Mouse (Mus musculus) lung, embryonic 14.5 days (tissue): Measurements from ENCODE around the gene Gfod1. TPM values are rescaled to one million over a fixed set of nuclear protein-coding genes. Genes with fewer than 3 reads are reported as not detected.

Source experiments
- ATAC-seq: fragments of 200-750 bp; cut with Nextera tagmentation; 2 replicates; pipeline ENCODE4 v1.8.0; 2017; ENCODE audit warnings: mild to moderate bottlenecking, moderate TSS enrichment, moderate library complexity; ENCODE audit not compliant: insufficient read depth
- DNase-seq: peaks from one replicate; pipeline ENCODE4 v3.0.0-alpha.2; 2015
- H3K27ac ChIP-seq: fragments of 300-500 bp; sonication (generic); 2 replicates; pipeline ENCODE4 v1.5.1; 2014; ENCODE audit warnings: low read depth, mild to moderate bottlenecking, moderate library complexity
- H3K27me3 ChIP-seq: fragments of 300-500 bp; sonication (generic); 2 replicates; pipeline ENCODE4 v1.6.1; 2014; ENCODE audit warnings: low read length, control low read depth; ENCODE audit not compliant: insufficient read depth
- H3K36me3 ChIP-seq: fragments of 300-500 bp; sonication (generic); 2 replicates; pipeline ENCODE4 v1.6.1; 2014; ENCODE audit warnings: control low read depth; ENCODE audit not compliant: insufficient read depth
- H3K4me1 ChIP-seq: fragments of 300-500 bp; sonication (generic); 2 replicates; pipeline ENCODE4 v1.6.1; 2014; ENCODE audit warnings: antibody characterized with exemption, control low read depth; ENCODE audit not compliant: insufficient read depth
- H3K4me2 ChIP-seq: fragments of 300-500 bp; sonication (generic); 2 replicates; pipeline ENCODE4 v1.6.1; 2014; ENCODE audit warnings: mild to moderate bottlenecking
- H3K4me3 ChIP-seq: fragments of 300-500 bp; sonication (generic); 2 replicates; pipeline ENCODE4 v1.5.1; 2014; ENCODE audit warnings: low read depth, low read length
- H3K9ac ChIP-seq: fragments of 300-500 bp; sonication (generic); 2 replicates; pipeline ENCODE4 v1.6.1; 2014
- H3K9me3 ChIP-seq: fragments of 300-500 bp; sonication (generic); 2 replicates; pipeline ENCODE4 v1.6.1; 2016; ENCODE audit warnings: low read depth, low read length, control low read depth
- CTCF ChIP-seq: IDR thresholded peaks from 2 replicates; pipeline ENCODE4 v1.5.1; 2016; ENCODE audit warnings: antibody characterized with exemption, low read depth
- WGBS: fragments of 180-500 bp; shearing (Covaris S2); extraction: QIAGEN DNeasy Blood & Tissue Kit; methylation state at CpG from one replicate; pipeline ENCODE4 v1.1.7; 2014; 5-methylcytosine and 5-hydroxymethylcytosine counted together
- polyA plus RNA-seq: library from polyadenylated mRNA; unstranded; fragments of >200 nt; fragmentation: Nextera tagmentation; extraction: Ambion mirVana; gene quantifications from 2 replicates; pipeline ENCODE4 v1.2.1, GENCODE M21; 2014

Gene Gfod1
- polyA plus RNA-seq, 1 experiment from 2014 or later, result 1.4 TPM

- Histone ChIP-seq H3K27ac (no peak overlapping the region), H3K27me3 (peaks cover 10% of the 10 kb centered on the region; the same call in 1 of the 2 replicates), H3K9ac (no peak overlapping the region), H3K36me3 (no peaks in the 10 kb centered on the region), H3K4me3 (no peak overlapping the region), H3K4me1 (0 out of 2 replicates have a peak, but pooled peaks cover 3% of the 10 kb centered on the region), H3K4me2 (no peak overlapping the region), H3K9me3 (no peaks in the 10 kb centered on the region)
- ATAC-seq (no peak), DNase-seq (no peak)
- TF ChIP-seq CTCF, result no peak
- 40% methylated on average over 5 of the region's 5 CpGs for WGBS
These were observed 3.6 kb downstream of the Gfod1 start for GRCm38 (mm10) chr13:43300366-43300765.

DNA sequence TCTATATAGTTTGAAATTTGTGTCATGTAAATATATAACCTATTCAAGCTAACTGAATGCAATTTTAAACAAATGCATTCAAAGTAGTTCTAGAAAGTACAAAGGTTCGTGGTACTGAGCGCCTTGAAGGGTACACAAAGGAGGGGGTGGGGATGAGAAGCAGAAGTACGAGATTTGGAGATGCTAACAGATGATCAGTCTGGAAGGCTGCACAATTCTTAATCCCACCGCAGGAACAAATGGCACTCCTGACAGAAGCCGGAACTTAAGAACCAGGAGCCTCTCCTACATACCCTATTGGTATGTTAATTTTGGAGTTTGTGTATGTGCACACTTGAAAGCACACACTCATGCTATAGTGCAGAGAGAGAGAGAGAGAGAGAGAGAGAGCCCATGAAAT lies 4.8 kb downstream of the Gfod1 start:
- no peak overlapping the region for H3K27ac ChIP-seq
- H3K4me3 ChIP-seq, result no peak overlapping the region
- no peak overlapping the region for H3K4me2 ChIP-seq
- no peaks in the 10 kb centered on the region for H3K9me3 ChIP-seq
- H3K4me1 ChIP-seq, result no peaks in the 10 kb centered on the region
- H3K27me3 ChIP-seq, result peaks cover 10% of the 10 kb centered on the region; the same call in 1 of the 2 replicates
- WGBS, result 73% methylated on average over 5 of the region's 5 CpGs
- DNase-seq (no peak), ATAC-seq (no peak)
- H3K36me3 ChIP-seq, result no peaks in the 10 kb centered on the region
- TF ChIP-seq CTCF, result no peak
- no peak overlapping the region for H3K9ac ChIP-seq

GRCm38 (mm10) chr13:43297526-43297925 lies 6.4 kb downstream of the Gfod1 start:
- Histone ChIP-seq H3K4me1 (no peaks in the 10 kb centered on the region), H3K27ac (no peak overlapping the region), H3K9me3 (no peaks in the 10 kb centered on the region), H3K4me2 (no peak overlapping the region), H3K4me3 (no peak overlapping the region), H3K9ac (no peak overlapping the region), H3K36me3 (no peaks in the 10 kb centered on the region), H3K27me3 (peaks cover 10% of the 10 kb centered on the region; the same call in 1 of the 2 replicates)
- TF ChIP-seq CTCF, result no peak
- DNase-seq, result no peak
- WGBS, result 87% methylated on average over 5 of the region's 5 CpGs
- no peak for ATAC-seq

DNA sequence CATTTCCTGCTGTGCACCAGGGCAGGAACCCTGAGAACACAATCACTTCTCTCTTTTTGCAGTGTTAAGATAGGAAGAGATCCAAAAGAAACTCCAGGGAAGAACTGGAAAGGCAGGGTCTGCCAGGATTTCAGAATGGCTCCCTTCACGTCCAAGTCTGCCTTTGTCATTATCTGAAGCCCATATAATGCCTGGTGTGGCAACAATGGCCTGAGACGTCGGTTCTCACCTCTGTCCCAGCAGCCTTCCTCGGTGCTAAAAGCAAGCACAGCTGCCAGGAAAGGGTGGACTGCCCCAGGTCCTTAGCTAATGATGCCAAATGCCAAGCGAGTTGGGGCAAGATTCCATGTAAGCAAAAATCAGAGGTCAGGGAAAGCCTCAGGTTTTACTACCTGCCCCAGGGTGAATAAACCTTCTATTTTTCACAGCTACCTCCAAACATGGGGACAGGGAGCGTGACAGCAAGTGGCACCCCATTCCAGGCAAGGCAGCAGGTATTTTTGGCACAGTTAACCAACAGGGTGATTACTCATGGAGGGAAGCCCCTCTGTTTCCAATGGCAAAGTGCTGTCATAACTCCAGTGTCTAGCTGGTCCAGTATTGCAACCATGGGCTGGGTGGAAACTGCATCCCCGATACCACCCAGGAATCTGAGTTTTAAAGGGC lies 7.7 kb downstream of the Gfod1 start:
- Histone ChIP-seq H3K27ac (no peak overlapping the region), H3K9ac (no peak overlapping the region), H3K4me2 (no peak overlapping the region), H3K9me3 (no peaks in the 10 kb centered on the region), H3K27me3 (no peaks in the 10 kb centered on the region), H3K4me3 (no peak overlapping the region), H3K36me3 (no peaks in the 10 kb centered on the region), H3K4me1 (no peaks in the 10 kb centered on the region)
- no peak for DNase-seq
- no peak for TF ChIP-seq CTCF
- no peak for ATAC-seq
- WGBS, result 62% methylated on average over 7 of the region's 7 CpGs

DNA sequence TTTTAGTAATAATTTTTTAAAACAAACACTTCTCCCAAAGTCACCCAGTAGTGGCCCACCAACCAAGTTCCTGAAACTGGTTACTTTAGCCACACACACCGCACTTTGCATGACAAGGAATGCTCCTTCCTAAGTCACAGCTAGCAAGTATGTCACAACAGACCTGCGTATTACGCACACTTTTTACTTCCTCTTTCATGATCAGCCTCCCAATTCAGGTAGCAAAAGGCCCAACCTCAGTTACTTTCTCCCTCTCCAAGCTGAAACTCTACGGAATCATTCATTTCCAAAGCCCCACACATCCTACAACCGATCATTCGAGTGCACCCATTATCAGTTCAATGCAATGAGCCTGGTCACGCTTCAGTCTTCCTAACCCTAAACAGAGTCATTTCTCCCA lies 8.3 kb downstream of the Gfod1 start:
- no peaks in the 10 kb centered on the region for H3K9me3 ChIP-seq
- H3K27me3 ChIP-seq, result no peaks in the 10 kb centered on the region
- no peak overlapping the region for H3K9ac ChIP-seq
- 90% methylated on average over 7 of the region's 7 CpGs for WGBS
- no peak overlapping the region for H3K4me3 ChIP-seq
- H3K4me1 ChIP-seq, result no peaks in the 10 kb centered on the region
- H3K36me3 ChIP-seq, result no peaks in the 10 kb centered on the region
- H3K27ac ChIP-seq, result no peak overlapping the region
- no peak for TF ChIP-seq CTCF
- ATAC-seq, result no peak
- H3K4me2 ChIP-seq, result no peak overlapping the region
- DNase-seq, result no peak

GRCm38 (mm10) chr13:43294957-43295590 lies 8.9 kb downstream of the Gfod1 start:
- no peaks in the 10 kb centered on the region for H3K27me3 ChIP-seq
- H3K4me2 ChIP-seq, result no peak overlapping the region
- WGBS, result 67% methylated on average over 7 of the region's 7 CpGs
- H3K4me3 ChIP-seq, result no peak overlapping the region
- no peaks in the 10 kb centered on the region for H3K9me3 ChIP-seq
- DNase-seq (no peak), ATAC-seq (no peak)
- H3K9ac ChIP-seq, result no peak overlapping the region
- no peaks in the 10 kb centered on the region for H3K4me1 ChIP-seq
- TF ChIP-seq CTCF, result no peak
- no peak overlapping the region for H3K27ac ChIP-seq
- H3K36me3 ChIP-seq, result no peaks in the 10 kb centered on the region

DNA sequence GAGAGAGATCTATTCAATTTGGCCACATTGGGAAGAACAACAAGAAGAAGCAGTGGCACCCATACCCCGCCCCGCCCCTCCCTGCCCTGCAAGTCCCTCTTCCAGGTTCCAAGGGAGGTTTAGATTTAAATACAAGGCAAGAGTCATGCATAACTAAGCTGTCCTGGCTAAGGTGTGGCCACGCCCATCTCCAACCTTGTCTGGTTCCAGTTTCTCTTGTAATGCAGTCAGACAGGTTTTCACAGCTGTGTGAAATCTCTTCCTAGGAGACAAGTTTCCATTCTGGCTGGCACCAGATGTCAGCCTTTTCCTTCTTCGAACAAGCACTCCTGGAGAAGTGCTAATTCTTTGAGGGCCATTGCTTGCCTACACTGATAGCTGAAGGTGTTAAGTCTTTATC lies 11.1 kb downstream of the Gfod1 start:
- Histone ChIP-seq H3K27ac (no peak overlapping the region), H3K4me3 (no peak overlapping the region), H3K4me2 (no peak overlapping the region), H3K27me3 (no peaks in the 10 kb centered on the region), H3K36me3 (no peaks in the 10 kb centered on the region), H3K4me1 (no peaks in the 10 kb centered on the region), H3K9ac (no peak overlapping the region), H3K9me3 (no peaks in the 10 kb centered on the region)
- TF ChIP-seq CTCF, result no peak
- peak; percentile 64 for DNase-seq
- 71% methylated on average over 4 of the region's 4 CpGs for WGBS
- ATAC-seq, result no peak
